Mouse (Mus musculus) layer of hippocampus, postnatal 10 days (tissue): ENCODE data around the gene Ly6f. TPM values are rescaled to one million over a fixed set of nuclear protein-coding genes. Genes with fewer than 3 reads are reported as not detected.

ENCODE experiments used
- DNase-seq, 2 experiments: peaks; one replicate each; pipeline ENCODE4 v3.0.0; 2021; ENCODE audit warnings: low spot score in 2 of 2
- total RNA-seq, 2 experiments: library from RNA; stranded (reverse); gene quantifications; 2 replicates each; pipeline ENCODE4 v1.2.3; 2021

Ly6f gene
- total RNA-seq, 2 experiments from 2014 or later = not detected

DNA sequence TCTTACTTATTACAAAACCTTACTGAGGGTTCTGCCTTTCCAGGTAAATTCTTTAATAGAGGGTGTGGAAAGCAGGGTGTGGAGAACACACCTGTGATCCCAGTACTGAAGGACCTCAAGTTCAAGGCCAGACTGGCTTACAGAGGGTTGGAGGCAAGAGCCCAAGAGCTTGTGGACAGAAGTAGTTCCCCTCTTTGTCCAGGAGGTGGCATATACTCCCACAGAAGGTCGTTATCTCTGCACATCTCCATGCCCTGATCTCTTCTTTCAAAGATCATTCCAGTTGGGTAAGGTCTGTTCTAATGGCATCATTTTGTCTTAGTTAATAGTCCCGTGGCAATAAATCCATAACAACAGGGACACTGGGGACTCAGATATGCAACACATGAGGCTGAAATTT, 49.0 kb downstream of the Ly6f start:
- DNase-seq = no peak

DNA sequence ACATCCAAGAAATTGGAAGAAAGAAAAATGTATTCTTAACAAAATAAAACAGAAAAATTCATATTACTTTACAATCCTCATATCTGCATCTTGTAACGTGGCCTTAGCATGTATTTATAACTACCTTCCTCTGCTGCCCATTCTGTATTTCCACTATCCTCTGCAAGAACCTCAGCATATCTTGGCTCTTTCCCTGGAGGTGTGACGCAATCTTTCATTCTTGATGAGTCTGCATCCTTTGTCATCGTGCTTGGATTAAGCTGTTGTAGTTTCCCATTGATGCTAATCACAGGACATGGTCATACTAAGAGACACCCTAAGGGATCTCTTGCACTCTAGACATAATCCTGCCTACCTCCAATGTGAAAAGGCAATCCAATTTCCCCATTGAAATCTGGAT, 50.4 kb downstream of the Ly6f start:
- DNase-seq = no peak

DNA sequence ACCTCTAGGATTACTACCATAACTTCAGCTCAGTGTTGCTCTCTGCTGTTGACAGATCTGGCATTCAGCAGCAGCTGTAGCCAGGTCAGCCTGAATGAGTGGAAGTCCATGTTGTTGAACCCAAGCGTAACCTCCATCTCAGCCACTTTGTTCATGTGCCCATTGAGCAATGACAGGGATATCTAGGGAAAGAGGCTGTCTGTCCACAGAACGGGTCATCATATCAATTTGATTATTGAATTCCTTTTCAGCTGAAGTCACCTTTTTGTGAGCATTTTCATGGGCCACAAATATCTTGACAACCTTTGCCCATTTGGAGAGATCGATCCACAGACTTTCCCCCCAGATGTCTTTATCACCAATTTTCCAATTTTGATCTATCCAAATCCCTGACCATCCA, 51.9 kb downstream of the Ly6f start:
- DNase-seq = no peak

Other genes starting within 250 kb of the Ly6f start
- gene Ly6c1, start 219.6 kb upstream of the Ly6f start, total RNA-seq = 10 to 100 TPM; 24.0 TPM
- gene Ly6c2, start 156.5 kb upstream of the Ly6f start, total RNA-seq = 1 to 10 TPM in 1 of 2 experiments, under 1 TPM in 1; 0.57 to 1.8 TPM
- gene Ly6g, start 113.2 kb upstream of the Ly6f start, total RNA-seq = not detected
- gene BC025446, start 52.0 kb upstream of the Ly6f start, total RNA-seq = not detected